Mouse (Mus musculus) stomach, embryonic 15.5 days (tissue): Measurements from ENCODE around the gene Mindy4b-ps. TPM values are rescaled to one million over a fixed set of nuclear protein-coding genes. Genes with fewer than 3 reads are reported as not detected.

Experiments used
- ATAC-seq: fragments of 200-750 bp; cut with Nextera tagmentation; 2 replicates; pipeline ENCODE4 v1.8.0; 2017; ENCODE audit warnings: low read depth, moderate number of reproducible peaks, moderate TSS enrichment; ENCODE audit not compliant: insufficient read depth, low FRiP score
- H3K27ac ChIP-seq: fragments of 300-500 bp; sonication (generic); 2 replicates; pipeline ENCODE4 v1.5.1; 2015; ENCODE audit warnings: mild to moderate bottlenecking, inconsistent platforms
- H3K27me3 ChIP-seq: fragments of 300-500 bp; sonication (generic); replicated peaks from 2 replicates; pipeline ENCODE4 v1.6.1; 2015; ENCODE audit warnings: inconsistent platforms
- H3K36me3 ChIP-seq: fragments of 300-500 bp; sonication (generic); 2 replicates; pipeline ENCODE4 v1.6.1; 2015; ENCODE audit warnings: inconsistent platforms
- H3K4me1 ChIP-seq: fragments of 300-500 bp; sonication (generic); 2 replicates; pipeline ENCODE4 v1.6.1; 2015; ENCODE audit warnings: inconsistent platforms
- H3K4me2 ChIP-seq: fragments of 300-500 bp; sonication (generic); 2 replicates; pipeline ENCODE4 v1.6.1; 2015; ENCODE audit warnings: mild to moderate bottlenecking, inconsistent platforms
- H3K4me3 ChIP-seq: fragments of 300-500 bp; sonication (generic); replicated peaks from 2 replicates; pipeline ENCODE4 v1.5.1; 2015; ENCODE audit warnings: inconsistent platforms
- H3K9ac ChIP-seq: fragments of 300-500 bp; sonication (generic); 2 replicates; pipeline ENCODE4 v1.6.1; 2015; ENCODE audit warnings: inconsistent platforms
- H3K9me3 ChIP-seq: fragments of 300-500 bp; sonication (generic); 2 replicates; pipeline ENCODE4 v1.6.1; 2016; ENCODE audit warnings: inconsistent platforms
- WGBS: fragments of 180-500 bp; shearing (Covaris S2); methylation state at CpG from one replicate; pipeline ENCODE4 v1.1.7; 2015; 5-methylcytosine and 5-hydroxymethylcytosine counted together
- polyA plus RNA-seq: library from polyadenylated mRNA; unstranded; fragments of >200 nt; fragmentation: Nextera tagmentation; extraction: Ambion mirVana; gene quantifications from 2 replicates; pipeline ENCODE4 v1.2.1, GENCODE M21; 2015

The Mindy4b-ps gene
- polyA plus RNA-seq, 1 experiment from 2014 or later, result not detected

DNA sequence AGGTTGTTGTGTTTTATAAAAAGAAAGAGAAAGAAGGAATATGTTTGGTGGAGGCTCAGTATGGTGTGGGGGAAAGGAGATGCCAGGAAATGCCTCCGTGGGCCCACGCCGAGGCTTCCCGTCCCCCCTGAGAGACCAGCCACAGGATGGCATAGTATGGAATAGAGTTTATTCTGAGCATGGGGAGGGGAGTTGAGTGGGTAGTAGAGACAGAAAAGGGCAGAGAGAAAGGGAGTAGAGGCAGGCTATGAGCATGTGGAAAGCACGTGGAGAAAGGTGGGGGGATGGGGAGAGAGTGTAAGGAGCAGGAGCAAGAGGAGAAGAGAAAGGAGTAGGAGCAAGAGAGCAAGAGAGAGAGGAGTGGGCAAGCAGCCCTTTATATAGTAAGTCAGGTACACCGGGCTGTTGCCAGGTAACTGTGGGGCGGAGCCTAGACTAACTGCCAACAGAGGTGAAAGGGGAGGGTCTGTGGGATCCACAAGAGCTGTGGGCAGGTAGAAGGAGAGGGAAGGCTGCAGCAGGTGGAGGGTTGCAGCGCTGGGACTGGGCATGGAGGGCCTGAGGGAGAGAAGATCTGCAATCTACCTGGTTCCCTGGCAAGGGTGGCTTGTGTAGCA is 38.4 kb downstream of the Mindy4b-ps start:
- no peaks in the 10 kb centered on the region for H3K27me3 ChIP-seq
- WGBS, result 53% methylated on average over 8 of the region's 8 CpGs
- no peaks in the 10 kb centered on the region for H3K36me3 ChIP-seq
- H3K4me1 ChIP-seq, result peaks cover 3% of the 10 kb centered on the region; the same call in 1 of the 2 replicates
- no peak overlapping the region for H3K4me3 ChIP-seq
- H3K27ac ChIP-seq, result no peak overlapping the region
- no peak for ATAC-seq
- H3K9ac ChIP-seq, result no peak overlapping the region
- no peak overlapping the region for H3K4me2 ChIP-seq
- no peaks in the 10 kb centered on the region for H3K9me3 ChIP-seq

DNA sequence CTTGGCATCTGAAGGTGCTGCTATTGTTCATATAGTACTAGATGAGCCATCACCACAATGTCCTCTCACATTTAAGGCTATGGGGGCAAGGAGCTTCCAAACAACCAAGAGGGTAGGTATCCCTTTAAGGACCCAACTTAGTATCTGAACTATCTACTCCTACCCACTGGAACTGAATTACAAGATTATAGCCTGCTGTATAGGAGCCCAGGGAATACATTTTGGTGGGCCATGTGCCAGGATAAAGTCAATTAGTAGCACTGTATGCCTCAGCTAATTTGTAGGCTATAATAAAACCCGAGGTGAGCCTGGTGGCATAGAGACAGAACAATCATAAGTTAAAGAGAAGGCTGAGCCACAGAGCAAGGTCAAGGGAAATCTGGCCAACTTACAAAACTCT is 65.7 kb downstream of the Mindy4b-ps start:
- WGBS, result 76% methylated on average over 1 of the region's 1 CpGs
- Histone ChIP-seq H3K9me3 (no peaks in the 10 kb centered on the region), H3K27ac (no peak overlapping the region), H3K27me3 (no peaks in the 10 kb centered on the region), H3K4me1 (no peaks in the 10 kb centered on the region), H3K9ac (no peak overlapping the region), H3K4me2 (no peak overlapping the region), H3K36me3 (no peaks in the 10 kb centered on the region), H3K4me3 (no peak overlapping the region)
- no peak for ATAC-seq

DNA sequence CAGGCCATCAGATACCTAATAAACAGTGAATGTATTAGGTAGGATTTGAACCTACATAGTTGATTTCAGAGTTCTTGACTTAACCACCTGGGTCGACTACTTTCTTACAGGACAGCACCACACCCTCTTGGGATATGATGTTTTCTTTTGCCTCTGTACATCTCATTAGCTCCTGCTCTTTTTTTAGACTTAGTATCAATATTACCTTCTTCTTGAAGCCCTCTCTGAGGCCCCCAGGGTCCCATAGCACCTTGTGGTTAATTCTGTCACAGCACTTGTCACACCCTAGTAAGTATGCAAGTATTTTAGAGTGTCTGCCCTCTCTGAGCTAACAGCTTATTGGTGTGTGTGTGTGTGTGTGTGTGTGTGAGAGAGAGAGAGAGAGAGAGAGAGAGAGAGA is 66.3 kb downstream of the Mindy4b-ps start:
- Histone ChIP-seq H3K9me3 (no peaks in the 10 kb centered on the region), H3K4me2 (no peak overlapping the region), H3K36me3 (no peaks in the 10 kb centered on the region), H3K27me3 (no peaks in the 10 kb centered on the region), H3K9ac (no peak overlapping the region), H3K4me1 (no peaks in the 10 kb centered on the region), H3K4me3 (no peak overlapping the region), H3K27ac (no peak overlapping the region)
- no peak for ATAC-seq
- WGBS, result 72% methylated on average over 1 of the region's 1 CpGs

DNA sequence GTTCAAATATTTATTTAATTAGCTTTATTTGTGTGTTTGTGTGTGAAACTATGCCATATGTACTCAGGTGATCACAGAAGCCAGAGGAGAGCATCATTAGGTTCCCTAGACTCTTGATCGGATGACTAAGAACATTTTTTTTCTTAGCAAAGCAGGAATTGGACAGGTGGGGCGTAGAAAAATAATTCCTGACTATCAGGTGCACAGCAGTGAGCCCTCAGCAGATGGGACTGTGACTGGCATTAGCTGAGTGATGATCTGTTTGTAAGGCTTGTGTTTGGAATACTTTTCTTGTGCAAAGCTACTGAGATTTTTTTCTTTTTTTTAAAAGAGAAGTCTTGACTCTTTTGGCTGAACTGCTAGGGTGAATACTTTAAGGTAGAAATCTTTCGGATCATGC is 67.8 kb downstream of the Mindy4b-ps start:
- H3K36me3 ChIP-seq, result no peaks in the 10 kb centered on the region
- H3K9me3 ChIP-seq, result no peaks in the 10 kb centered on the region
- H3K9ac ChIP-seq, result no peak overlapping the region
- no peak overlapping the region for H3K27ac ChIP-seq
- whole genome bisulfite sequencing, result 76% methylated on average over 3 of the region's 3 CpGs
- no peaks in the 10 kb centered on the region for H3K4me1 ChIP-seq
- ATAC-seq, result no peak
- no peak overlapping the region for H3K4me3 ChIP-seq
- H3K27me3 ChIP-seq, result no peaks in the 10 kb centered on the region
- no peak overlapping the region for H3K4me2 ChIP-seq

- Histone ChIP-seq H3K27ac (no peak overlapping the region), H3K4me2 (no peak overlapping the region), H3K36me3 (no peaks in the 10 kb centered on the region), H3K9ac (no peak overlapping the region), H3K4me3 (no peak overlapping the region), H3K27me3 (no peaks in the 10 kb centered on the region), H3K4me1 (no peaks in the 10 kb centered on the region), H3K9me3 (no peaks in the 10 kb centered on the region)
- no peak for ATAC-seq
- 73% methylated on average over 8 of the region's 8 CpGs for WGBS
Measured at GRCm38 (mm10) chr3:58751818-58752620, 70.1 kb downstream of the Mindy4b-ps start.

DNA sequence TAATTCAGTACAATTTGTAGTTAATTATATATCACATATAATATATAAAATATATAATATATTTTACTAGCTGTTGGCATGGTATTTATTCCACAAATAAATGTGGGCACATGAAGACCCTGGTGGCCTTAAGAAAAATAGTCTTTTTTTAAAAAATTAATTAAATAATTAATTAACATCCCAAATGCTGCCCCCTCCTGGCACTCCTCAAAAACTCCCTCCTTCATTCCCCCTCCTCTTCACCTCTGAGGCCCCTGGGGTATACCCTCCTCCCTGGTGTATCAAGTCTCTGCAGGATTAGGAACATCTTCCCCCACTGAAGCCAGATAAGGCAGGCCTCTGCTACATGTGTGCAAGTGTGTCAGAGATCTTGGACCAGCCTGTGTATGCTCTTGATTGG is 73.4 kb downstream of the Mindy4b-ps start:
- Histone ChIP-seq H3K27me3 (no peaks in the 10 kb centered on the region), H3K4me1 (no peaks in the 10 kb centered on the region), H3K9ac (no peak overlapping the region), H3K4me2 (no peak overlapping the region), H3K27ac (no peak overlapping the region), H3K9me3 (no peaks in the 10 kb centered on the region), H3K36me3 (no peaks in the 10 kb centered on the region), H3K4me3 (no peak overlapping the region)
- ATAC-seq, result no peak

- H3K36me3 ChIP-seq, result no peaks in the 10 kb centered on the region
- whole genome bisulfite sequencing, result 71% methylated on average over 1 of the region's 1 CpGs
- no peak overlapping the region for H3K27ac ChIP-seq
- no peak overlapping the region for H3K9ac ChIP-seq
- ATAC-seq, result no peak
- no peak overlapping the region for H3K4me2 ChIP-seq
- no peaks in the 10 kb centered on the region for H3K9me3 ChIP-seq
- H3K4me1 ChIP-seq, result no peaks in the 10 kb centered on the region
- H3K4me3 ChIP-seq, result no peak overlapping the region
- no peaks in the 10 kb centered on the region for H3K27me3 ChIP-seq
Measured at GRCm38 (mm10) chr3:58747924-58748323, 74.2 kb downstream of the Mindy4b-ps start.

GRCm38 (mm10) chr3:58739536-58739935 is 82.6 kb downstream of the Mindy4b-ps start:
- Histone ChIP-seq H3K36me3 (no peaks in the 10 kb centered on the region), H3K4me3 (no peak overlapping the region), H3K27ac (no peak overlapping the region), H3K4me1 (no peaks in the 10 kb centered on the region), H3K9ac (no peak overlapping the region), H3K4me2 (no peak overlapping the region), H3K9me3 (no peaks in the 10 kb centered on the region), H3K27me3 (no peaks in the 10 kb centered on the region)
- ATAC-seq, result no peak
- WGBS, result 61% methylated on average over 2 of the region's 2 CpGs

Other genes starting within 250 kb of the Mindy4b-ps start
- 19.4 and 20.3 TPM in 2 replicates for gene Selenot, start 245.7 kb downstream of the Mindy4b-ps start, polyA plus RNA-seq
- not detected in 2 replicates for gene Erich6, start 185.1 kb downstream of the Mindy4b-ps start, polyA plus RNA-seq
- 5.4 and 6.0 TPM in 2 replicates for gene Siah2, start 129.9 kb downstream of the Mindy4b-ps start, polyA plus RNA-seq
- not detected in 2 replicates for gene Clrn1, start 63.0 kb upstream of the Mindy4b-ps start, polyA plus RNA-seq
- gene Med12l, start 183.5 kb upstream of the Mindy4b-ps start, polyA plus RNA-seq, result 1.5 and 2.0 TPM in 2 replicates